Mouse (Mus musculus) stomach, embryonic 14.5 days (tissue): ENCODE results near the gene Olfr64. TPM values are rescaled to one million over a fixed set of nuclear protein-coding genes. Genes with fewer than 3 reads are reported as not detected.
A peak's percentile ranks its signal among the peaks of the same experiment; 100 is the strongest.

Source experiments
- ATAC-seq: fragments of 200-750 bp; cut with Nextera tagmentation; 2 replicates; pipeline ENCODE4 v1.8.0; 2017; ENCODE audit warnings: low read depth, moderate TSS enrichment; ENCODE audit not compliant: insufficient number of reproducible peaks, insufficient read depth, low FRiP score
- H3K27ac ChIP-seq: fragments of 300-500 bp; sonication (generic); 2 replicates; pipeline ENCODE4 v1.5.1; 2014; ENCODE audit warnings: mild to moderate bottlenecking, low read length, moderate library complexity, mixed read lengths
- H3K27me3 ChIP-seq: fragments of 300-500 bp; sonication (generic); 2 replicates; pipeline ENCODE4 v1.6.1; 2014; ENCODE audit warnings: low read length, control low read depth, mixed read lengths; ENCODE audit not compliant: control insufficient read depth, insufficient read depth
- H3K36me3 ChIP-seq: fragments of 300-500 bp; sonication (generic); 2 replicates; pipeline ENCODE4 v1.6.1; 2014; ENCODE audit warnings: mild to moderate bottlenecking, control low read depth, low read length, moderate library complexity, mixed read lengths; ENCODE audit not compliant: control insufficient read depth, insufficient read depth
- H3K4me1 ChIP-seq: fragments of 300-500 bp; sonication (generic); 2 replicates; pipeline ENCODE4 v1.6.1; 2014; ENCODE audit warnings: low read length, control low read depth, mixed read lengths; ENCODE audit not compliant: control insufficient read depth, insufficient read depth
- H3K4me2 ChIP-seq: fragments of 300-500 bp; sonication (generic); replicated peaks from 2 replicates; pipeline ENCODE4 v1.6.1; 2014; ENCODE audit warnings: low read depth, low read length, control low read depth
- H3K4me3 ChIP-seq: fragments of 300-500 bp; sonication (generic); 2 replicates; pipeline ENCODE4 v1.5.1; 2014; ENCODE audit warnings: low read depth, low read length, control low read depth
- H3K9ac ChIP-seq: fragments of 300-500 bp; sonication (generic); replicated peaks from 2 replicates; pipeline ENCODE4 v1.6.1; 2014; ENCODE audit warnings: low read depth, mild to moderate bottlenecking, control low read depth, low read length, moderate library complexity, mixed read lengths
- H3K9me3 ChIP-seq: fragments of 300-500 bp; sonication (generic); 2 replicates; pipeline ENCODE4 v1.6.1; 2016; ENCODE audit warnings: low read depth, low read length, control low read depth; ENCODE audit not compliant: control insufficient read depth
- WGBS: fragments of 180-500 bp; shearing (Covaris S2); extraction: QIAGEN DNeasy Blood & Tissue Kit; methylation state at CpG from one replicate; pipeline ENCODE4 v1.1.7; 2014; 5-methylcytosine and 5-hydroxymethylcytosine counted together
- polyA plus RNA-seq: library from polyadenylated mRNA; unstranded; fragments of >200 nt; fragmentation: Nextera tagmentation; extraction: Ambion mirVana; gene quantifications from 2 replicates; pipeline ENCODE4 v1.2.1, GENCODE M21; 2014

Olfr64 gene
- polyA plus RNA-seq, 1 experiment from 2014 or later: not detected

DNA sequence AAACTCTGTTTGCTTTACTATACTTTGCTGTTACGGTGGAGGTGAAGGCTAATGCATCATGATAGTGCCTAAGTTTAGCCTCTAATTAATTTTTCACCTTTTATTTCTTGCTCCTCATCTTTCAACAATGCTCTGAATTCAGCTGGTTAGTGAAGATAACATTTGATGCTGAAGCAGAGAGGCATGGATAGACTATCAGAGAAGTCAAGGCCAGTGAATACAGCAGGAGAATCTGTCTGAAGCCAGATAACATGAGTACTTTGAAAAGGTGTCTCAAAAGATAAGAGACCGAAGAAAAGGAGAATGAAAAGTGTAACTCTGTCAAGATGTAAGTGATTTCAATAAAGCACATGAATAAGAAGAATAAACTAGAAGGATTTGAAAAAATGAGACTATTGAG is 17.2 kb downstream of the Olfr64 start:
- Histone ChIP-seq H3K4me1 (no peaks in the 10 kb centered on the region), H3K9ac (no peak overlapping the region), H3K4me2 (no peak overlapping the region), H3K4me3 (no peak overlapping the region), H3K36me3 (no peaks in the 10 kb centered on the region), H3K27ac (no peak overlapping the region), H3K9me3 (no peaks in the 10 kb centered on the region), H3K27me3 (no peaks in the 10 kb centered on the region)
- WGBS: 76% methylated on average over 2 of the region's 2 CpGs
- ATAC-seq: no peak

DNA sequence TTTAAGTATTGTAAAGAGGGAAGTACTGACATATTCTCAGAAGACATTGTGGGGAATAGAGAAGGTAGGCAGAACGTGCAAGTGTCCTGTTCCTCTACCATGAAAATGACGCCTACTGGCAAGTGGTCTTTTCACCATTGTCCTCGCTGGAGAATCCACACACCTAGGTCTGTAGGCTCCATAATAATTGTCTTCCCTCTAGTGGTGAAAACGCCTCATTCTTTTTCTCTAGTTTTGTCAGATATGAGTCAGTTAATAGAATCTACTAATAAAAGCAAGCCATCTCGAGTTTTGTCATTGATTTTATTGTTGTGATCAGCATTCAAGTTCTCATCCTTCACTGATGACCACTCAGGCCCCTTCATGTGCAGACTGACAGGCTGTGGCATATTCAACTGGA is 19.8 kb downstream of the Olfr64 start:
- no peak for ATAC-seq
- 38% methylated on average over 5 of the region's 5 CpGs for WGBS
- Histone ChIP-seq H3K27me3 (no peaks in the 10 kb centered on the region), H3K4me3 (no peak overlapping the region), H3K9ac (no peak overlapping the region), H3K36me3 (no peaks in the 10 kb centered on the region), H3K4me1 (no peaks in the 10 kb centered on the region), H3K27ac (no peak overlapping the region), H3K4me2 (no peak overlapping the region), H3K9me3 (no peaks in the 10 kb centered on the region)

DNA sequence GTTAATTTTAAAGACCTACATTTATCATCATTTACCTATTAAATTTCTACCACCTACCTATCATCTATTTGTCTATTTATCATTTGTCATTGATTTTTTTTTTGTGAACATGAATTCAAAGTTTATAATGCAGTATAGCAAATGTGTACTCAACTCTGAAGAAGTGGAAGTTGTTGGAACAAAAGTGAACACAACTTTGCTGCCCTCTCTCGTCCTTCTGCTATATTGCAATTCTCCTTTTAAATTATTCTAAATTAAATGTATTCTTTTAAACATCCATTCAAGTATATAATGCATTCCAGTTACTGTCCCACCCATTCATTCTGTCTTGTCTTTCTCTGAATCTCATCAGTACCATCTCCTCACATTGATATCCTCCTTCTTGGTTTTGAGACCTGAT is 21.2 kb downstream of the Olfr64 start:
- Histone ChIP-seq H3K27me3 (no peaks in the 10 kb centered on the region), H3K36me3 (no peaks in the 10 kb centered on the region), H3K9me3 (no peaks in the 10 kb centered on the region), H3K9ac (no peak overlapping the region), H3K4me2 (no peak overlapping the region), H3K4me1 (no peaks in the 10 kb centered on the region), H3K4me3 (no peak overlapping the region), H3K27ac (no peak overlapping the region)
- no peak for ATAC-seq
- WGBS: 6% methylated on average over 1 of the region's 1 CpGs

DNA sequence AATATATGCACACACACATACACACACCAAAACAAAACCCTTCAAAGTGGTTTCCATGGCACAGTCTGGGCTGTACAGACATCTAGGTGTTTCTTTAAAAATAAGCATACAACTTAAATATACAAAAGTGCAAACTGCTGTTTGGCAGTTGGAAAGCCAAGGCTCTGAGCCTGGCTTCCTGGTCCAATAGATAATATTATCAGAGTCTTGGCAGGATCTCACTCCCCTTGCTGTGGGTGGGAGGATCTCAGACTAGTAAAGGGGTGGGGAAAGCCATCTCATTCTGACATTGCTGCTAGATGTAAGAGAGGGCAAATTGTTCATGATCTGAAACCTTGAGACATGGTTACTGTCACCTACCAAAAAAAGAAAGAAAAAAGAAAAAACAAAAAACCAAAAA is 23.6 kb downstream of the Olfr64 start:
- no peak overlapping the region for H3K9ac ChIP-seq
- H3K4me2 ChIP-seq: no peak overlapping the region
- no peaks in the 10 kb centered on the region for H3K36me3 ChIP-seq
- H3K4me3 ChIP-seq: no peak overlapping the region
- no peaks in the 10 kb centered on the region for H3K27me3 ChIP-seq
- H3K27ac ChIP-seq: no peak overlapping the region
- no peaks in the 10 kb centered on the region for H3K9me3 ChIP-seq
- H3K4me1 ChIP-seq: no peaks in the 10 kb centered on the region
- ATAC-seq: peak; percentile 67; the same call in 1 of the 2 replicates

DNA sequence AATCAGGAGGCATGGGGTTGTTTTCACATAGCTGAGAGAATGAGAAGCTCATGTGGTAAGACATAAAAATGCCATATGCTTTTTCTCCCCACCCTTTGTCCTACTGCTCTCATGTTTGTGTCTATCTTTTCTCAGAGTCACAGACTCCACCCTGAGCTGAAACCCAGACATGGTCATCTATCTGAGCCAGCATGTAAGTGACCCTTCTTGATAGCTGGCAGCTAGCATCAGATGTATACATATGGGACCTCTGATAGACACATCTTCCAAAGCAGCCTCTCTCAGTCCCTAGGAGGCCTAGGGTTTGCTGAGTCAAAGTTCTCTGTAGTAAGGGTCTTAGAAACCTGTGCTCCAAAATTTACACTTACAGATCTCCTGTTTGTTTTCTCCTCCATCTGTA is 28.6 kb downstream of the Olfr64 start:
- Histone ChIP-seq H3K9ac (no peak overlapping the region), H3K36me3 (no peaks in the 10 kb centered on the region), H3K27me3 (no peaks in the 10 kb centered on the region), H3K27ac (no peak overlapping the region), H3K4me3 (no peak overlapping the region), H3K9me3 (no peaks in the 10 kb centered on the region), H3K4me2 (no peak overlapping the region), H3K4me1 (no peaks in the 10 kb centered on the region)
- ATAC-seq: peak; percentile 85; the same call in 1 of the 2 replicates

DNA sequence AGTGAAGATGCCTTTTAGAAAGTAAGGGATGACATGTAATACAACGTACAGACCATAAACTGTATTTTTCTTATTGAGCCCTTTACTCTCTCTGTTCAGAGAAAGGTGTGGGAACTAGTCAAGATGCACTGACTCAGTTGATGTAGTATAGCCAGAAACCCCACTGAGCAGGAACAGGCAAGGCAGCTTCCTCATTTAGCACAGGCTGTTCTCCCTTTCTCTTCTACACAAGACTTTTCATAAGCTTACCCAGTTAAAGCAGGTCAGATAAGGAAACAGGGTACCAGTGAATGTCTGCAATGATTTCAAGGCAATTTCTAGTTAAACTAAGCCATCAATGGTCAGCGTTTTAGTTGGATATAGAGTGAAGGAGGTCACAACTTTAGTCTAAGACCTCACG is 32.8 kb downstream of the Olfr64 start:
- no peaks in the 10 kb centered on the region for H3K27me3 ChIP-seq
- H3K4me1 ChIP-seq: no peaks in the 10 kb centered on the region
- H3K9me3 ChIP-seq: no peaks in the 10 kb centered on the region
- ATAC-seq: no peak
- no peak overlapping the region for H3K4me3 ChIP-seq
- no peak overlapping the region for H3K27ac ChIP-seq
- no peaks in the 10 kb centered on the region for H3K36me3 ChIP-seq
- no peak overlapping the region for H3K9ac ChIP-seq
- 79% methylated on average over 3 of the region's 3 CpGs for WGBS
- H3K4me2 ChIP-seq: no peak overlapping the region

DNA sequence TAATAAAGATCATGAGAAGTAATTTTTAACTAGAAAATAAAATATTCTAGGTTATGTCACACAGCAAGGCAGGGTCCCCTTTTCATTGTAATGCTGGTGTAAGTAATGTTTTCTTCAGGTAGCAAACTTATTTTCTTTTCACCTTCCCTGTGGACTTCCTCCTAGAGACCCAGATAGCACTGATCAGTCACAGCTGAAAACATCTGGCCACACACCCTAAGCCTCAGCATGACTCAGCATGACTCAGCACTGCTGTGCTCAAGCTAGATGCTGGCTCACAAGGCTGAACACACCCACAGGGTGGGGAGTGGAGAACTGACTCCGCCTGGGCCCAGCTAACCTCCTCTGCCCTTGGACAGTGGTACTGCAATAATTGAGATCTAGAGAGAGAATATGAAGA is 33.4 kb downstream of the Olfr64 start:
- H3K9me3 ChIP-seq: no peaks in the 10 kb centered on the region

DNA sequence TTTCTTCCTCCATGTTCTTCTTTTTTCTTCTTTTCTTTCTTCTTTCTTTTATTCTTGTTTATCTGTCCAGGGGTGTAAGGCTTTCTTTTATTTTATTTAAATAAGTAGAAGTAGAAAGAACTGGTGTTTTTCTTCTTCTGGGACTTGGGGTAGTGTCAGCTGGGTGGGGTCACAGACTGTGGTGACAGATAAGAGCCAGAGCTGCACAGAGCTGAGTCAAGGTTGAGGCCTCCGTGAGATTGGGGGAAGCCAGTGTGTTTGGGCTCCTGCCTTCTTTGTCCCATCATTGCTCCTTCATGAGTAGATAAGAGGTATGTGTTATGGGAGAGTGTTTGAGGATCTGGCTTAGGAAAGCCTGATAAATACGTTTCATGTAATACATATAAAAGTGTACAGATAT is 35.2 kb downstream of the Olfr64 start:
- H3K4me3 ChIP-seq: no peak overlapping the region
- H3K9ac ChIP-seq: no peak overlapping the region
- no peak overlapping the region for H3K27ac ChIP-seq
- no peaks in the 10 kb centered on the region for H3K27me3 ChIP-seq
- no peak overlapping the region for H3K4me2 ChIP-seq
- WGBS: 63% methylated on average over 2 of the region's 2 CpGs
- H3K9me3 ChIP-seq: no peaks in the 10 kb centered on the region
- H3K36me3 ChIP-seq: no peaks in the 10 kb centered on the region
- ATAC-seq: peak; percentile 92; the same call in 1 of the 2 replicates
- no peaks in the 10 kb centered on the region for H3K4me1 ChIP-seq

More for the DNA sequence above, 33.4 kb downstream of the Olfr64 start:
- no peak overlapping the region for H3K27ac ChIP-seq
- no peak overlapping the region for H3K4me2 ChIP-seq
- H3K27me3 ChIP-seq: no peaks in the 10 kb centered on the region
- H3K36me3 ChIP-seq: no peaks in the 10 kb centered on the region
- 48% methylated on average over 1 of the region's 1 CpGs for WGBS
- peak; percentile 88; the same call in 1 of the 2 replicates for ATAC-seq
- H3K4me3 ChIP-seq: no peak overlapping the region
- no peaks in the 10 kb centered on the region for H3K4me1 ChIP-seq
- H3K9ac ChIP-seq: no peak overlapping the region

DNA sequence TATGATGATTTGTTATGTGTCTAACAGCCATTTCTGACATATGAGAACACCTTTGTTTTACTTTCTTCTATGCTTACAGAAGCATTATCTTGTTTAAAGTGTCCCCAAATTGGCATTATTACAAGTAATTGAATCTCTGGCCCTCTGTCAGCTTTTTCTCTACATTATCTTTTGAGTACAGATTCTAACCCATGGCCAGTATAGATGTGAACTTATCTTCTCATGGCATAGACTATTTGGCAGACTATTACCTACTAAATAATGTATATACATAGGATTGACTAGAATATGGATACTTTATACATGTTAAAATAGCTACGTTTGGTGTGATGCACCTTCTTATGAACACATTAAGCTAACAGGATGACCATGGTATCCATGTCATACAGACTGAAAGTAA is 39.6 kb downstream of the Olfr64 start:
- H3K4me3 ChIP-seq: no peak overlapping the region
- 63% methylated on average over 1 of the region's 1 CpGs for WGBS
- no peak overlapping the region for H3K27ac ChIP-seq
- H3K4me2 ChIP-seq: no peak overlapping the region
- no peaks in the 10 kb centered on the region for H3K9me3 ChIP-seq
- no peaks in the 10 kb centered on the region for H3K4me1 ChIP-seq
- no peaks in the 10 kb centered on the region for H3K36me3 ChIP-seq
- no peak overlapping the region for H3K9ac ChIP-seq
- H3K27me3 ChIP-seq: no peaks in the 10 kb centered on the region
- ATAC-seq: no peak
